ENCODE assay signal across 26 mouse cellular contexts in genomic region chr17:81221436-81221835, GRCm38 (mm10).
DNase-seq lines count a peak whose midpoint lies in the region; ATAC-seq lines count a peak whose summit lies in the region.
"Had no signal": no experiment of that assay in that cellular context is flagged by ENCODE, and none has a peak within 500 bp of the region (broad histone marks: within the 10 kb centered on the region; RNA-seq: fewer than 3 reads in every experiment).

No protein-coding gene starts in this region.

- H3K9ac ChIP-seq in kidney, embryonic 14.5 days (ENCODE audit: low read depth, low read length) = no peak overlapping the region
- H3K9ac ChIP-seq: embryonic facial prominence, embryonic 12.5 days; heart, embryonic 12.5 days; hindbrain, embryonic 13.5 days; limb, embryonic 12.5 days; midbrain, embryonic 13.5 days; neural tube, embryonic 13.5 days had no signal

- no peak for ATAC-seq in kidney, embryonic 14.5 days (ENCODE audit: low FRiP score, low TSS enrichment)
- ATAC-seq: forebrain, embryonic 14.5 days; intestine, postnatal 0 days; midbrain, embryonic 13.5 days had no signal

- no peak overlapping the region for H3K27ac ChIP-seq in kidney, embryonic 14.5 days (ENCODE audit: low read depth, low read length)
- H3K27ac ChIP-seq: embryonic facial prominence, embryonic 12.5 days; hindbrain, embryonic 13.5 days; left cerebral cortex, adult 2 months; limb, embryonic 12.5 days; macrophage; midbrain, embryonic 13.5 days; neural tube, embryonic 13.5 days had no signal

- no peaks in the 10 kb centered on the region for H3K4me1 ChIP-seq in kidney, embryonic 14.5 days (ENCODE audit: control insufficient read depth, insufficient read depth, low read length)
- H3K4me1 ChIP-seq: embryonic facial prominence, embryonic 12.5 days; heart, embryonic 12.5 days; hindbrain, embryonic 13.5 days; limb, embryonic 12.5 days; midbrain, embryonic 13.5 days; neural tube, embryonic 13.5 days had no signal

- H3K4me3 ChIP-seq in kidney, embryonic 14.5 days (ENCODE audit: low read length) = no peak overlapping the region
- H3K4me3 ChIP-seq: embryonic facial prominence, embryonic 12.5 days; heart, embryonic 12.5 days; hindbrain, embryonic 13.5 days; left cerebral cortex, adult 2 months; limb, embryonic 12.5 days; midbrain, embryonic 13.5 days; neural tube, embryonic 13.5 days had no signal

- no peaks in the 10 kb centered on the region for H3K9me3 ChIP-seq in kidney, embryonic 14.5 days (ENCODE audit: control insufficient read depth, low read length)
- H3K9me3 ChIP-seq: embryonic facial prominence, embryonic 12.5 days; heart, embryonic 12.5 days; hindbrain, embryonic 13.5 days; limb, embryonic 12.5 days; midbrain, embryonic 13.5 days; neural tube, embryonic 13.5 days had no signal

- 92% methylated on average over 3 of the region's 3 CpGs for WGBS in kidney, embryonic 14.5 days

- no peaks in the 10 kb centered on the region for H3K36me3 ChIP-seq in kidney, embryonic 14.5 days (ENCODE audit: control insufficient read depth, insufficient read depth, low read length)
- H3K36me3 ChIP-seq: embryonic facial prominence, embryonic 12.5 days; heart, embryonic 12.5 days; hindbrain, embryonic 13.5 days; limb, embryonic 12.5 days; midbrain, embryonic 13.5 days; neural tube, embryonic 13.5 days had no signal

- no peaks in the 10 kb centered on the region for H3K27me3 ChIP-seq in kidney, embryonic 14.5 days (ENCODE audit: control insufficient read depth, insufficient read depth, low read length)
- H3K27me3 ChIP-seq: embryonic facial prominence, embryonic 12.5 days; heart, embryonic 12.5 days; hindbrain, embryonic 13.5 days; limb, embryonic 12.5 days; midbrain, embryonic 13.5 days; neural tube, embryonic 13.5 days had no signal

- peak; percentile 61 for DNase-seq in adrenal gland, adult 2 months
- no peak for DNase-seq in adrenal gland, adult 18-20 months (ENCODE audit: low spot score in 2 of 2)
- peak; percentile 9 to 62 for DNase-seq in lung, adult 18-20 months
- no peak for DNase-seq in lung, postnatal 4 days
- peak; percentile 71 for DNase-seq in adrenal gland, postnatal 10 days
- DNase-seq in lung, postnatal 14 days = peak; percentile 35
- DNase-seq in thymus, postnatal 36 days = no peak
- DNase-seq: cerebellum, adult 11 months; cerebellum, adult 9-11 months; embryo, embryonic 11 days; heart, postnatal 4 days; kidney, adult 9 months; kidney, postnatal 25 days; right cerebral cortex, postnatal 4 days; thymus, adult 2 months had no signal

- H3K4me2 ChIP-seq in kidney, embryonic 14.5 days (replicated peaks; ENCODE audit: low read depth, low read length) = no peak overlapping the region
- H3K4me2 ChIP-seq: embryonic facial prominence, embryonic 12.5 days; heart, embryonic 12.5 days; hindbrain, embryonic 13.5 days; limb, embryonic 12.5 days; midbrain, embryonic 13.5 days; neural tube, embryonic 13.5 days had no signal

Comparison
In these comparisons a context has a peak if more than half of its experiments do, and no peak if none do; other contexts are left out.
1. DNase-seq: peak in adrenal gland, adult 2 months (single experiment), lung, adult 18-20 months (2 of 2), adrenal gland, postnatal 10 days (single experiment) and lung, postnatal 14 days (single experiment); none in adrenal gland, adult 18-20 months (0 of 2), lung, postnatal 4 days (0 of 2) and thymus, postnatal 36 days (0 of 2).